Mouse (Mus musculus) erythroblast, embryonic 14.5 days (primary cell): ENCODE measurements around the gene Zfp54.

ENCODE experiments used
- GATA1 ChIP-seq: IDR thresholded peaks from 2 replicates; pipeline ENCODE4 v1.6.1; 2012; ENCODE audit warnings: low read length, inconsistent platforms, mixed read lengths
- TAL1 ChIP-seq: IDR thresholded peaks from 3 replicates; pipeline ENCODE4 v1.6.1; 2012; ENCODE audit warnings: low read length, inconsistent platforms, mixed read lengths

- no peak for TF ChIP-seq TAL1
- no peak for TF ChIP-seq GATA1
Measured at GRCm38 (mm10) chr17:21473362-21474190, 50.5 kb downstream of the Zfp54 start.
